Mouse (Mus musculus) liver, adult 2 months (tissue): ENCODE measurements around the gene Liph.

Source experiments
- CTCF ChIP-seq: fragments of 200-500 bp; IDR thresholded peaks from 2 replicates; pipeline ENCODE4 v1.5.1; 2011; ENCODE audit warnings: low read depth, low read length, control low read depth
- POLR2A ChIP-seq: fragments of 200-500 bp; IDR thresholded peaks from 2 replicates; pipeline ENCODE4 v1.6.1; 2011; ENCODE audit warnings: low read length, control low read depth; ENCODE audit not compliant: insufficient read depth; ENCODE audit errors: extremely low read depth

- TF ChIP-seq CTCF (no peak), POLR2A (no peak)
Observed at GRCm38 (mm10) chr16:22043830-22044229, 48.4 kb upstream of the Liph start.
